Mouse (Mus musculus) spleen, postnatal 36 days (tissue): ENCODE data around the gene Limk1.

Experiments used
- DNase-seq, 2 experiments: peaks; one replicate each; pipeline ENCODE4 v3.0.0; 2022; ENCODE audit warnings: low spot score in 2 of 2, mixed read lengths in 1 of 2

Gene Limk1

GRCm38 (mm10) chr5:134688086-134688717, at the start of gene Limk1:
Limk1 (minus strand) TSS chr5:134688598.
- DNase-seq: no peak

DNA sequence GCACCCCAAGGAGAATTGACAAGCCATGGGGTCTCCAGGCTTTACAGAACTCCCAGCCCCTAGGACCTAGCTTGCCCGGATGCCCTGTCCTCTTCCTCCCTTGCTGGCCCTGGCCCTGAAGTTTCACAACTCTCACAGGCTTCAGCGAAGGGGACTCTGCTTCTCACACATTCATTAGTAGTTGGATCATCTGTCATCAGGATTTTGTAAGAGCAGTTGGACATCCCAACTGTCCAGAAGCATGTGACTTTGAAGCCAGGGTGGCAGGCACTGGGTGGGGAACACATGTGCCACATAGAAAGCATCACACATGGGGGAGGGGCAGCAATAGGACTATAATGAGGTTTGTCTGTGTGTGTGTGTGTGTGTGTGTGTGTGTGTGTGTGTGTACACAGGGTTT, 46.5 kb upstream of the Limk1 start:
- DNase-seq: no peak

- no peak for DNase-seq
Observed at GRCm38 (mm10) chr5:134734072-134734471, 45.7 kb upstream of the Limk1 start.

DNA sequence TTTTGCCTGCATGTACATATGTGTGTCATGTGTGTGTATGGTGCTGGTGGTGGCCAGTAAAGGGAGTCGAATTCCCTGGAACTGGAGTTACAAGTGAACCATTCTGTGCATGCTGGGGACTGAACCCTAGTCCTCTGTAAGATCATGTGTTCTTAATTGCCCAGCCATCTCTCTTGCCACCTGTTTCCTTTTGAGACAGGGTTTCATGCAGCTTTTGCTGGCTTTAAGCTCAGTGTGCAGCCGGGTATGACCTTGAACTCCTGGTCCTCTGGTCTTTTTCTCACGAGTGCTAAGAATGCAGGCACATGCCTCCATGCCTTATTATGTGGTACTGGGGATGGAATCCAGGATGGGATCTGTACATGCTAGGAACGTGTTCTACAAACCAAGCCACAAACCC, 44.8 kb upstream of the Limk1 start:
- DNase-seq: no peak

- no peak for DNase-seq
Observed at GRCm38 (mm10) chr5:134729124-134729523, 40.7 kb upstream of the Limk1 start.

- DNase-seq: no peak
Observed at GRCm38 (mm10) chr5:134728535-134728934, 40.1 kb upstream of the Limk1 start.

DNA sequence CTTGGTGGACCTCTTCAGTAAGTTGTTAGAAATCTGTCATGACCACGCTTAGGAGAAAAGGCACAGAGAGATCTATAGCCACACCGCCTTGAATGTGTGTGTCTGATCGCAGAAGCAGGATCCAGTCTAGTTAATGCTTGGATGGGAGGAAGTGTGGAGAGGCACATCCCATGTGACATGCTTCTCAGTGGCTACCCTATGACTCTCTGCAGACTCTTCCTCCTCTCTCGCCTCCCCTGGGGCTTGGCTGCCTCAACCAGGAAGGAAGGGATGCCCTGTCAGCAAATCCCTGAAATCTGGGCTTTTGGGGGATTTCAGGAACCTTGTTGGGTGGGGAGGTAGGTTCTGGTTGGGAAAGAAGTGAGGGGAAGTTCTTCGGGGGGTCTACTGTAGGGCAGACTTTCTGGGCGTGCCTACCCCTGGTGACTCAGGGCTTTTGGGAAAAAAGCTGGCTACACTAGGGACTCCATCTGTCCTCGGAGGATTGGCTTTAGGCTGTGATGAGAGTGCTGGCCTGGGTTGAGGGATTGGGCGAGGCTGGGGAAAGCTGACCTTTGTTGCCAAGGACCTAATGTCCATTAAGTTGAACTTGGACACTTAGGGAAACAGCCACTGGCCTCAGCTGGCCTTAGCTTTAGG, 38.7 kb upstream of the Limk1 start:
- DNase-seq: no peak

DNA sequence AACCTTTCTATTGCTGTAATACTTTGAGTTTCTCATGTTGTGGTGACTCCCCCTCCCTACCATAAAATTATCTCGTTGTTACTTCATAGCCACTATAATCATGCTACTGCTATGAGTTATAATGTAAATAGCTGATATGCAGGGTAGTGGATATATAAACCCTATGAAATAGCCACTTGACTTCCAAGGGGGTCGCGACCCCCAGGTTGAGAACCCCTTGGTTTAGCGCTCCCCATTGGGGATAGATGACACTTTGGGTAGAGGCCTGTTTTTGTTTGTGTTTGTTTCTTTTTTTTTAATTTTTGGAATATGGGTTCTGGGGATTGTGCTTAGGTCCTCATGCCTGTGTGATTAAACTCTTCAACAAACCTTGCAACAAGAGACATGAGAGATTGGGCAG, 36.9 kb upstream of the Limk1 start:
- DNase-seq: no peak

- DNase-seq: no peak
Observed at GRCm38 (mm10) chr5:134720058-134720457, 31.7 kb upstream of the Limk1 start.

- no peak for DNase-seq
Observed at GRCm38 (mm10) chr5:134711076-134711475, 22.7 kb upstream of the Limk1 start.

GRCm38 (mm10) chr5:134709275-134709674, 20.9 kb upstream of the Limk1 start:
- no peak for DNase-seq

GRCm38 (mm10) chr5:134704157-134704556, 15.8 kb upstream of the Limk1 start:
- peak; percentile 64 to 76 for DNase-seq

GRCm38 (mm10) chr5:134695539-134695938, 7.1 kb upstream of the Limk1 start:
- no peak for DNase-seq

DNA sequence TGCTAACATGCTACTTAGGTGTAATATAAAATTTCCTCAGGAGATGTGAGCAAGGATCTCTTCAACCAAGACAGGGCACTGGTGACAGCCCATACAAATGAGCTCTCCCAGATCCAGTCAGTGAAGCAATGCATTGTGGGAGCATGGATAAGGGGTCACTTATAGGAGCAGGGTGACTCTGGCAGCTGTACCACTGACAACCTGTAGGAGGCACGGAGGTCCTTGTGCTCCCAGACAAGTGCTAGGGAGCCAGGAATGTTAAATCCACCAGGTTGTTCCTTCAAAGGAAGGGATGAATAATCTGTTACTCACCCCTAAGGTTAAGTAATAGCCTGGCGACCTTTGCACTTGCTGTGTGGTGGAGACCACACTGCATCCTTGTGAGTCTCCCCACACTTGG, 6.7 kb upstream of the Limk1 start:
- no peak for DNase-seq

DNA sequence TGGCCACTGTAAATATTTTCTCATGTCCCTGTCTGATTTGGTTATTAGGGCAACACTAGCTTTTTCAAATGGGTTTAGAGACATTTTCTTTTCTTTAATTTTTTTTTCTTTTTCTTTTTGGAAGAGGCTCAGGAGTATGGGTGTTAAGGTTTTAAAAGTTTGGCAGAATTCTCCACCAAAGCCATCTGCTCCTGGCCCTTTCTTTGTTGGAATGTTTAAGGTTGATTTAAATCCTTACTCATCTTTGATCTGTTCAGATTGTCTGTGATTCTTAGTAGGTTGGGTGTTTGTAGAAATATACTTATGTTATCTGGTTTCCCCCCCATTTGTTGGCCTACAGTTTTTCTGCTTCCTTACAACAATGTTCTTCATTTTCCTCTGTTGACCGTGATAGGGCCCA, 4.3 kb upstream of the Limk1 start:
- DNase-seq: no peak

- peak; percentile 100 for DNase-seq
Observed at GRCm38 (mm10) chr5:134688718-134689284, 403 bp upstream of the Limk1 start.

DNA sequence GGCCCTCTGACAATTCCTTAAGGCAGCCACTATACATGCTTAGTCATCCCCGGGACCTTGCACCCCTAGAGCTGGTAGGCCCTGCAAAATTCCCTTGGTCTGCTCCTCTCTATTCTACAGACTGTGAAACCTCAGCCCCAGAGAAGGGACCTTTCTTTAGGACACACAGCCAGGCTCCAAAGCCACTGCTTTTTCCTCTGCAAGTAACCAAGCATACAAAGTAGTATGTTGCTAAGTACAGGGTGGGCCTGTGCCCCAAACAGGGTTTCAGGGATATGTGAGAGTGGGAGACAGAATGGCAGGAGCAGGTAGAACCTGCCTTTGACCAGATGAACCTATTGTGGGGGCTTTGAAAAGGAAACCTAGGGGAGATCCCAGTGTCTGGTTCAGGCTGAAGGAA, 1.2 kb downstream of the Limk1 start:
- no peak for DNase-seq

GRCm38 (mm10) chr5:134686541-134686940, 1.9 kb downstream of the Limk1 start:
- DNase-seq: no peak

GRCm38 (mm10) chr5:134684398-134684797, 4.0 kb downstream of the Limk1 start:
- DNase-seq: no peak

- DNase-seq: no peak
Observed at GRCm38 (mm10) chr5:134683813-134684212, 4.6 kb downstream of the Limk1 start.

GRCm38 (mm10) chr5:134680238-134680637, 8.2 kb downstream of the Limk1 start:
- DNase-seq: no peak

DNA sequence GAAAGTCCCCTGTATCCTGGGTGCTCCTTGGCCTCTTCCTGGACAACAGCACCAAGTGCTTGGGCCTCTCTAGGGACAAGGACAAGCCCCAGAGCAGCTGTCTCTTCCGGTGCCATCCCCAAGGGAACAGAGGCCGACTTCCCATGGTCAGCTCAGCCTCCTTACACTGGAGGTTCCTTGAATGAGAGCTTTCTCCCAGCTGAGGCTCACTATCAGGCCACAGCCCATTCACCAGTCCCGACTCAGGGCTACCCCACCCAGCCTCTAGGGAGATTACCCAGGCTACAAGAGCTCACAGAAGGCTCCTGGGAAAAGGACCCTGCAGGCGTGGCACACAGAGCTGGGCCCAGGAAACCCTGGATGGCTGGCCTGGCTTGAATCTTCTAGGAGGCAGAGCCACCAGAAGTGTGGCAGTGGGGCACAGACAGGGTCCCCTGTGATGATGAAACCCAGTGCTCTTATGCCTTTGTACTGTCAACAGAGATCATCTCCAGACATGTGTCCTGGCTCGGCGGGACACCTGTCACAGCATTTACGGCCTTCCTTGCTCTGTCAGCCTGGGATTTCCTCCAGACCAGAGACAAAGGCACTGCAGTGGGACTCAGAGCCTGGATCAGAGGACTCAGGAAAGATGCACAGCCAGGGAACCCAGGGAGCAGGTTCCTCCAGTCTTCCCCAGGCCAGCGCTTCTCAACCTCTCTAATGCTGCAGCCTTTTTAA, 9.4 kb downstream of the Limk1 start:
- DNase-seq: no peak

DNA sequence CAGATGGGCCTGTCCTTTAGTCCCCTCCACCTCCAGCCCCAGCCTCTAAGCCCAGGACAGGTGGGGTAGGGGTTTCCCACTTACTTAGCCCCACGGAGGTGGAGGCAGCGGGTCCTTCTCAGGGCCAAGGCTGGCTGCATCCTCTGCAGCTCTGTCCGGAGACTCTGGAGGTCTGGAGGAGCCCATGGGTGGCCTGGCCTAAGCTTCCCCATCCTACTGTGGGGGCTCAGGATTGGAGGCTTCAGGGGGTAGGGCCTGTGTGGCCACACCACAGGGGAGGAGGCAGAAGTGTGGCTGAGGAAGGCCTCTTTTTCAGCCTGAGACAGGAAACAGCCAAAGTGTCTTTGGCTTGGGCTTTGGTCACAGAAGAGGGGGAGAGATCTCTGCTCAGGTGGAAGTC, 10.4 kb downstream of the Limk1 start:
- DNase-seq: peak; percentile 48
